Mouse (Mus musculus) layer of hippocampus, adult 2 months (tissue): ENCODE results near the gene Slc22a12. TPM values are rescaled to one million over a fixed set of nuclear protein-coding genes. Genes with fewer than 3 reads are reported as not detected.
A peak's percentile ranks its signal among the peaks of the same experiment; 100 is the strongest.

Source experiments
- DNase-seq, 2 experiments: peaks; one replicate each; pipeline ENCODE4 v3.0.0; 2022; ENCODE audit warnings: low spot score in 2 of 2
- H3K27ac ChIP-seq: fragments of 200-600 bp; 2 replicates; pipeline ENCODE4 v1.8.1; 2022
- H3K4me3 ChIP-seq: fragments of 200-600 bp; 2 replicates; pipeline ENCODE4 v1.8.1; 2022; ENCODE audit warnings: mild to moderate bottlenecking
- CTCF ChIP-seq: fragments of 200-600 bp; conservative IDR thresholded peaks from 2 replicates; pipeline ENCODE4 v1.8.1; 2022; ENCODE audit warnings: antibody characterized with exemption, mild to moderate bottlenecking, moderate library complexity
- long read RNA-seq, 2 experiments: library from polyadenylated mRNA; stranded (forward); transcript quantifications; one replicate each; pipeline ENCODE4 v2.0.0; 2021; ENCODE audit warnings: borderline mapping rate in 2 of 2
- total RNA-seq, 2 experiments: library from RNA; stranded (reverse); gene quantifications; 2 replicates each; pipeline ENCODE4 v1.2.3; 2021

The Slc22a12 gene
- total RNA-seq, result under 1 TPM; 0.20 to 0.37 TPM
- long read RNA-seq, experiment 1, result 0 reads
- long read RNA-seq, experiment 2, result 0 reads

DNA sequence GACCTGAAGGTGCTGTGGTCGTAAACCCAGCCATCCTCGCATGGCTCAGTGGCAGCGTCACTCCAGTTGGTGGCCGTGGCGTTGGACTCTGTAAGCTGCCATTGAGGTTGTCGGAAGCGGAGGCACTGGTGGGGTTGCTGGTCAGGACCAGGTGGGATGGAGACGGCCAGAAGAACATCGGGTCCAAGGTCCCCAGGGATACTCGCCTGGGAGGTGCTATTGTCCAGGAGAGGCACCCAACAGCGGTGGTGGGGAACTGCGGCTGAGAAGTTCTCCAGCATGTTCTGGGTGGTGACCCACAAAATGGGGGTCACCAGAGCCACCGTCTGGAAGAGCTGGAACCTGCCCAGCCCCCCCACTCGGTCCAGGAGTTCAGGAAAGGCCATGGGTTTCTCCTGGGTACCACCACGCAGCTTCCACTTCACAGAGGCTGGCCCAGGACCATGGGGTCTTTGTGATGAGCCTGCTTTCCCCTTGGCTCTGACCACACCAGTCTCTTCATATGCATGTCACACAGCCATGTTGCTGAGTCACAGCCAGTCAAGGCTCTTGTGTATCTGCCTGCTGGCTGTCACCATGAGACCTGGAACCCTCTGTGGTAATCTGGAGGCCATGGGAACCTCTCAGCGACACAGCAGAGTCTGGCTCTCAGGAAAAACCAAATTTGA is at the start of gene Slc22a12:
Gene Slc22a12 (minus strand): TSS at position 666 of the 668 bp plus-strand sequence.
- Histone ChIP-seq H3K4me3 (no peak within 1 kb of the TSS), H3K27ac (peak within 1 kb of the TSS; percentile 29)
- TF ChIP-seq CTCF, result no peak
- DNase-seq, result no peak

DNA sequence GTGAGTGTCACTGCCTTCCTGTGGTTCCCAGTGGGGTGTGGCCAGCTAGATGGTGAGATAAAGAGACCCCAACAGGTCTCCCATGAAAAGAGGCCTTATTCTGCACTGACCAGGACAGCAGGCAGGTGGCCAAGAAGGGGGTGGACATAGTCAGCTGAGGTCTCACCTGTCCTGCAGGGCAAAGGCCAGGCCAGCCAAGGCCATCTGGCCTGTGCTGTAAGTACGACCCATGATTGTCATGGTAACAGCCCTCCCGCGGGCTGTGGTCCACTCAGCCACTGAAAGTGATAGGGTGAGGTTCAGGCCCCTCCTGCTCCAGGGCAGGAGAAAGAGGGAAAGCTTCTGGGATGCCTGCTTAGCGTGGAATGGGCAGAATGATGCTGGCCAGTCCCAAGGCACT is 29.2 kb upstream of the Slc22a12 start:
- Histone ChIP-seq H3K27ac (no peak overlapping the region), H3K4me3 (no peak overlapping the region)
- no peak for DNase-seq
- TF ChIP-seq CTCF, result no peak

DNA sequence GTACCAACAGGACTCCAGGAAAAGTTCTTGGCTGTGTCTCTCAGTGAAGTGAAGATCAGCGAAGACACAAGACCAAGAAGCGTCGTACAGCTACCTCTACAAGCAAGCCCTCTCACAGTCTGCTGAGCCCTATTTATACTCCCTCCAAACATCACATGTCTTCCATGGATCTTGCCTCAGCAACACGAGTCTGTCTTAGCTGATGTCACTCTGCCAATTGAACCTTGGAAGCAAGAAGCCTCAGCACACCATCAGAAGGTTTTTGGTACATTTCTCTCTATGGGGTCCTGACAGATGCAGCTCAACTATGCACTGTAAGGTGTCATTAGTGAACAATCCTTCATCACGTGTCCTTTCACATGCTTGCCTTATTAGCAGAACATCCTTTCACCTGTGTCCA is 28.6 kb upstream of the Slc22a12 start:
- no peak overlapping the region for H3K27ac ChIP-seq
- H3K4me3 ChIP-seq, result no peak overlapping the region
- no peak for TF ChIP-seq CTCF
- DNase-seq, result no peak

DNA sequence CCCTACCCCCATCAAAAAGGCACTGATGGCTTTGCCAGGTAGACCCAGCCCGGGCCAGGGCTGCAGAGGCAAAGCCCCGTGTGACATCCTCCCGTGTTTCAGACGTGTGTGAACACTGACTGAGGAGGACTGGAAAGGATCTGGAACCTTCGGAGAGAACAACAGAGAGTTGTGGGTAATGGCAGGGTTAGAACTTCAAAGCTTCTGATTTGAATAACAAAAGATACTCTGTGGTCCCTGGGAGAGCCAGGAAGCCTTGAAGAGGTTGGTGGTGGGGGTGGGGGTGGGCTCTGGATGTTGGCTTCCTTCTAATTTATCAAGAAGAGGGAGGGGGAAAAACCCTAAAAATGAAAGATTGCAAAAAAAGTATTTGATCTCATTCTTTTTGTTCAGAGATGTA is 26.7 kb upstream of the Slc22a12 start:
- Histone ChIP-seq H3K4me3 (no peak overlapping the region), H3K27ac (no peak overlapping the region)
- TF ChIP-seq CTCF, result no peak
- no peak for DNase-seq

DNA sequence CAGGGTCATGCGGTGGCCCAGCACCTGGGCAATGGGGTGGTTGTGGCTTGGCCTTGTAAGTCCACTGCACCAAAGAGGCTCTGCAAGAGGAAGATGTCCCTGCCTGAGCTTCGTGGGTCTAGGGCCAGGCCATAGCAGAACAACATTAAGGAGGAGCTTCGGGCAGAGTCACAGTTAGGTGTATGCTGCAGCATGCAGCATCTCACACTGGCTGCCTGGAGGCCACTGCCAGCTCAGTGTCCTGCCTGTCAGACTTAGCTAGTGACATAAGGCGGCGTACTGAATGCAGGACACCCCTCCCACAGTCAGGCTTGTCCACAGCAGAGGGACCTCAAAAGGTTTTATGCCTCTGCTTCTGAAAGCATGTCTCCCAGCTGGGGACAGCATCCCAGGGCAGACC is 26.2 kb upstream of the Slc22a12 start:
- no peak for TF ChIP-seq CTCF
- DNase-seq, result no peak
- Histone ChIP-seq H3K4me3 (no peak overlapping the region), H3K27ac (no peak overlapping the region)

DNA sequence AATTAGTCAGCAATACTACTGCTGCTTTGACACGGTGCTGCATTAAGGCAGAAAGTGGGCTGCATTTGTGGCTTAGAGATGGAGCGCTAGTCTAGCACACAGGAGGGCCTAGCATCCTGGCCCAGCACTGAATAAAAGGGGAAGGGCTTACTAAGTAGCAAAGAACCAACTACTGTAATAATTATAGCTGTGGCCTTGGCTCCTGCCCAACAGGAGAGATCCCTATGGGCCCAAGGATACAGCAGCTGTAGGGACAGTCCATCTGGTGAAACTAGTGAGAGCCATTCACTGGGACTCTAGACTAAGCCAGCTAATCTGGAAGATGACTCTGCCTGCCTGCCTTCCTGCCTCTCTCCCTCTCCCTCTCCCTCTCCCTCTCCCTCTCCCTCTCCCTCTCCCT is 23.6 kb upstream of the Slc22a12 start:
- TF ChIP-seq CTCF, result no peak
- Histone ChIP-seq H3K27ac (no peak overlapping the region), H3K4me3 (no peak overlapping the region)
- DNase-seq, result no peak

DNA sequence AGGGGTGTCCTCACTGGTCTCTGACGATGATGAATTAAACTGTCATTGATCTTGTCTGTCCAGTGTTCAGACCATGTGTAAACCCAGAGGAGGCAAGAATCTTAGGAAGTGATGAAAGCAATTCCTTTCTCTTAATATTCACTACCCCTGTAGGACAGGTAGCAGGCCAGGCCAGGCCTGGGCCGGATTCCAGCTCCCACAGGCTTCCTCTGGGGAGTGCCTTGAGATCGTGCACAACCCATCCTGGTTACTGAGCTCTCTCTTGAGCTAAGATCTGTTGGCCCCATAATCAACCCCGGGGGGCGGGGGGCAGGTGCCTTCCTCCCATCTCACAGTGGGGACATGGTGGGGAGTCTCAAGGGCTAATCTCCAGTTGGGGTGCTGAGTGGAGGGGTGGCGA is 22.3 kb upstream of the Slc22a12 start:
- no peak for DNase-seq
- Histone ChIP-seq H3K4me3 (no peak overlapping the region), H3K27ac (no peak overlapping the region)
- no peak for TF ChIP-seq CTCF

DNA sequence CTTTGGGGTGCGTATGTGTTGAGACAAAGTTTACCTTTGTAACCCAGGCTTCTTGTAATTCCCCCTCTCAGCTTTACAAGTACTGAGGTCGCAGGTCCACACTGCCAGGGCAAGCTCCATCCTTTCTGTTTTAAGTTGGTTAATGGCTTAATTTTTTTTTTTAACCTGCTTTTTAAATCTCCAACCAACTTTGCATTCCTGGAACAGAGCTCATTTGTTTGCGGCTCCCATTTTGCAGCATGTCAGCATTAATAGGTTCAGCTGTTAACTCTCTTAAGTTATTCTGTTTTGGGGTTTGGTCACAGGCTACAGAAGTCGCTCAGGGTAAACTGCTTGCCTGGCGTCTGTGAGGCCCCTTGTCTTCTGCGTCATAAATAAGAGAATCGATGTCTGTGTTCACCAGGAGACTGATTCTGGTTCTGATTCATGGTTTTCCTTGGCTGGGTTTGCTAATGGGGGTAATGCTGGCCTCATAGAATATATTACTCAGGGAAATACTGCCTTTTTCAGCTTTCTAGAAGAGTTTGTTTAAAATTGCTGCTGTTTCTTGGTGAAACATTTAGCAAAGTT is 17.5 kb upstream of the Slc22a12 start:
- no peak overlapping the region for H3K4me3 ChIP-seq
- TF ChIP-seq CTCF, result no peak
- DNase-seq, result no peak
- H3K27ac ChIP-seq, result no peak overlapping the region

DNA sequence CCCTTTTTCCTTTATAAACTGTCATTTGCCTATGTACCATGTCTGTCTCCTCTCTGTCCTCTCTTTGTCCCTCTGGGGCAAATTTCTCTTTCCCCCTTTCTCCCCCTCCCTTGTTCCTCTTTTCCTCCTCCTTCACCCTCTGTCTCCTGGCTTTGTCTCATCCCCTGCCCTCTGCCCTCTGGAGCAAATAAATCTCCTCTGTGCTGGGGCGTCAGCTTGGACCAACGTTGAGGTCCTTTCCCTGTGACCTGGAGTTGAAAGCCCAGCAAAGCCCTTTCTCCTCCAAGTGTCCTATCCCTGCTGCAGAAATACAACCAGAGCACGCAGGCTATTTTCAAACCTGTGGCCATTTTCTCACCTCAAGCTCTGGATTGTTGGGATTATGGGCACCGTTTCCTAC is 16.7 kb upstream of the Slc22a12 start:
- Histone ChIP-seq H3K4me3 (no peak overlapping the region), H3K27ac (no peak overlapping the region)
- TF ChIP-seq CTCF, result no peak
- no peak for DNase-seq

DNA sequence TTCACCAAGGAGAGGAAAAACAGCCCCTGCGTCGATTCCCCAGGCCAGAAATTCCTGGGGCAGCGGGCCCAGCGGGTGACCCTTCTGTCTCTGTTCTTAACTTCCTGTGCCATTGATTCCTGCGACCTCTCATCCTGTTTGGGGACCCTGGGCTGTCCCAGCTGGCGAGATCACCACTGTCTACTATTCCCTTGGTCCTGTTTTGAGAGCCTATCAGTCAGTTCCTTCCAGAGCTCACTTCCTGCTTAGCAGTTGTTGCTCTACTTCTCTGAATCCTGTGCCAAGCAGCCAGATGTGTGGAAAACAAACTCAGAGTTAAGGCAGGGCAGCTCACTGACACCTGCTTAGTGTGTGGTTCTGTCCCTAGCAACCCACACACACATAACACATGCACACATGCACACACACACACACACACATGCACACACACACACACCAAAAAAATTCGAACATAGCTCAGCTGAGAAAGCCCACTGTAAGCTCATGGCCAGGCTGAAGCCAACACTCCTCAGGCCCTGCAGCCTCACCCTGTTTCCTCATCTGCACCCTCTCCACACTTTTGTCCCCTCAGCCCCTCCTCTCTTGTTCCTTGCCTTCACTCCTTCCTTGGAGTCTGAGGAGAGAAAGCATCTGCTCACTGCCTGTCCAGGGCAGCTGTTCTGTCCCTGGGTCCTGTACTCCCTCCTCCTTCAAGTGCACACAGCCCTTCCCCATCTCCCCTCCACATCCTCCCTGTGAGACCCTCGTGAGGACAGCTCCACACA is 11.2 kb upstream of the Slc22a12 start:
- Histone ChIP-seq H3K4me3 (no peak overlapping the region), H3K27ac (no peak overlapping the region)
- TF ChIP-seq CTCF, result no peak
- DNase-seq, result no peak

DNA sequence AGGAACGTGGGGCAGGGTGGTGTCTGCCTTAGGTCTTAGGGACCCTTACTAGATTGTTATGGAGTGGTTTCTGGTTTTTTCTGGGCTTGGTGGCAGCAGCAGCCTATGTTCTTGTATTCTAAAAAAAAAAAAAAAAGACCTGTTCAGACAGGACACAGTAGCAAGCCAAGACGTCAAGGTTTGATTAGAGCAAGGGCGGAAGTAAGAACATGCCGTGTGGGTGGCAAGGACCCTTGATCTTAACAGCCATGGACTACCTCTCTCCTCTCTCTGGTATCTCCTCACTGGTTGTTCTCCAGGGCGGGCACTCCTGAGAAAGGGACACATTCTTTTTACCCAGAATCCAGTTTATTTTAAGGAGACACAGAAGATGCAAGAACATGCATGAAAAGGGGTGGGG is 10.3 kb upstream of the Slc22a12 start:
- no peak for DNase-seq
- Histone ChIP-seq H3K27ac (no peak overlapping the region), H3K4me3 (no peak overlapping the region)
- TF ChIP-seq CTCF, result no peak

DNA sequence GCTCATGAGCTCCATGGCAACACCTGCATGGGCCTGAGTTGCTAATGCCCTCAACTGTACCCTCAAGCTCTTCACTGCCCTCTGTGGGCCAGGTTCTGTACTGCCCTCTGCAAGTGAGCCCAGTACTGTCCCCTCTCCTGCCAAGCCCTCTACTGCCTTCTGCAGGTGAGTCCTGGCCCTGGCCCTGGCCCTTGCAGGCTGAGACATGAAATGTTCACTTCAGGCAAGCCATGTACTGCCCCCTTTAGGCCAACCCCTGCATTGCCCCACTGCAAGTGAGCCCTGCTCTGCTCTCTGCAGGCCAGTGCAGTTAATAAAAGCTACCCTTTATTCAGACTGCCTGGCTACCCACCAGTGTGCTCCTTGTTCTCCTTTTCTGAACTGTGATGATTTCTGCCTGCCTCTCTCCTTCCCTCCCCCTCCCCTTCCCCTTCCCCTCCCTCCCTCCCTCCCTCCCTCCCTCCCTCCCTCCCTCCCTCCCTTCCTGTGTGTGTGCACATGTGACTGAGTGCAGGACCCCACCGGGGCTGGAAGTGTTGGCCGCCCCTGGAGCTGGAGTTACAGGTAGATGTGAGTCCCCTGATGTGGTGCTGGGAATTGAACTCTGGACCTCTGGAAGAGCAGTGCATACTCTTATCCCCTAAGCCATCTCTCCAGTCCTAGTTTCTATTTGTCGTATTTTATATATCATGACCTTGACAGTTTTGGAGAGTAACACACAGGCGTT is 9.6 kb upstream of the Slc22a12 start:
- TF ChIP-seq CTCF, result peak; percentile 83
- DNase-seq, result peak; percentile 51 to 70
- H3K4me3 ChIP-seq, result no peak overlapping the region
- no peak overlapping the region for H3K27ac ChIP-seq

DNA sequence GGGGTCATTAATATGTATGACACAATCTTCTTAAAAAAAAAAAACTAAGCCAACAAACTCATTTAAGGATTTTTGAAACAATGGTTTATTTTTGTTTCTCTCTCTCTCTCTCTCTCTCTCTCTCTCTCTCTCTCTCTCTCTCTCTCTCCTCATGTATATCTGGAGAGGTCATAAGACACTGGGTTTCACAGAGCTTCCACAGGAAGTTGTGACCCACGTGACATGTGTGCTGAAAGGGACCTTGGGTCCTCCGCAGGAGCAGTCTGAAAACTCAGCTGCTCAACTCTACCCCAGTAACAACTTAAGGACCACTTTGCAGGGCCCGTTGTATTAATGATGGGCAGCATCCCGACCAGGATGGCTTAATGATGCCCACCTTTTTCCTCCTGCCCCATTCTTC is 8.4 kb upstream of the Slc22a12 start:
- no peak for TF ChIP-seq CTCF
- no peak overlapping the region for H3K4me3 ChIP-seq
- DNase-seq, result no peak
- peak overlapping the region; percentile 23; the same call in 1 of the 2 replicates for H3K27ac ChIP-seq
